Mouse (Mus musculus) testis, adult 2 months (tissue): ENCODE results near the gene Gm16253. TPM values are rescaled to one million over a fixed set of nuclear protein-coding genes. Genes with fewer than 3 reads are reported as not detected.

Experiments used
- H3K27ac ChIP-seq: fragments of 200-500 bp; 2 replicates; pipeline ENCODE4 v1.5.1; 2012; ENCODE audit warnings: low read depth, low read length; ENCODE audit not compliant: control insufficient read depth, insufficient read depth
- H3K27me3 ChIP-seq: fragments of 200-500 bp; 2 replicates; pipeline ENCODE4 v1.6.1; 2012; ENCODE audit warnings: mild to moderate bottlenecking, low read length, moderate library complexity; ENCODE audit not compliant: control insufficient read depth, insufficient read depth
- H3K36me3 ChIP-seq: fragments of 200-500 bp; 2 replicates; pipeline ENCODE4 v1.6.1; 2012; ENCODE audit warnings: mild to moderate bottlenecking, low read length; ENCODE audit not compliant: control insufficient read depth, insufficient read depth
- H3K4me1 ChIP-seq: fragments of 200-500 bp; 2 replicates; pipeline ENCODE4 v1.6.1; 2012; ENCODE audit warnings: low read length; ENCODE audit not compliant: control insufficient read depth, insufficient read depth
- H3K4me3 ChIP-seq: fragments of 200-500 bp; 2 replicates; pipeline ENCODE4 v1.5.1; 2012; ENCODE audit warnings: low read depth, mild to moderate bottlenecking, low read length, moderate library complexity, mixed read lengths; ENCODE audit not compliant: control insufficient read depth
- CTCF ChIP-seq: fragments of 200-500 bp; IDR thresholded peaks from 2 replicates; pipeline ENCODE4 v1.5.1; 2012; ENCODE audit warnings: low read depth, mild to moderate bottlenecking, inconsistent platforms, low read length, moderate library complexity; ENCODE audit not compliant: control insufficient read depth, insufficient read depth, insufficient replicate concordance
- POLR2A ChIP-seq: fragments of 200-500 bp; IDR thresholded peaks from 2 replicates; pipeline ENCODE4 v1.6.1; 2012; ENCODE audit warnings: low read depth, mild to moderate bottlenecking, inconsistent platforms, low read length, moderate library complexity; ENCODE audit not compliant: control insufficient read depth
- polyA plus RNA-seq: library from polyadenylated mRNA; depleted of rRNA; stranded (reverse); fragments of >200 nt; gene quantifications from 2 replicates; pipeline ENCODE4 v1.2.3, GENCODE M21; 2012

Gene Gm16253
- polyA plus RNA-seq, 1 experiment, result not detected

DNA sequence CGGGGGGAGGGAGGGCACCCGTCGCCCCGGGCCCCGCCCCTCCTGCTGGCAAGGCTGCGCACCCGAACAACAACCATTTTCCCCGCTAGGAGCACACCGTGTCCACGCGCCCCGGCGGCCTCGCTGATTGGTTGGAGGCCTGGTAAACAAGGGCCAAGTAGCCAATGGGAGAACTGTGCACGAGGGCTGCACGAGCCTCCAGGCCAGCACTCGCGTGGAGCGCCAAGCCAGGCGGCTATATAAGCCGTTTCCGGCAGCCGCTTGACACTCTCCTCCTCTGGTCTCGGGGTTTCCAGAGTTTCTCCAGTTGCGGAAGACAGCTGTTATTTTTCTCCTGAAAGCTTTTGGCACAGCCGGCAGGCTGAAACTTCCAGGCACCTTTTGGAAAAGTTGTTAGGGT is 19.1 kb upstream of the Gm16253 start, which contains the start of gene Txnip:
Gene Txnip (plus strand): TSS at position 264 of the 400 bp plus-strand sequence.
- TF ChIP-seq POLR2A (peak; percentile 99), CTCF (peak; percentile 24; the same call in 1 of the 2 replicates)
- Histone ChIP-seq H3K4me1 (peaks cover 6% of the 10 kb centered on the region), H3K4me3 (peak within 1 kb of the TSS; percentile 84), H3K27me3 (no peaks in the 10 kb centered on the region), H3K27ac (peak within 1 kb of the TSS; percentile 95), H3K36me3 (peaks cover 5% of the 10 kb centered on the region)

GRCm38 (mm10) chr3:96558159-96558558 is 18.6 kb upstream of the Gm16253 start:
- Histone ChIP-seq H3K27ac (peak overlapping the region; percentile 77), H3K4me1 (peaks cover 6% of the 10 kb centered on the region), H3K36me3 (peaks cover 5% of the 10 kb centered on the region), H3K4me3 (peak overlapping the region; percentile 84), H3K27me3 (no peaks in the 10 kb centered on the region)
- TF ChIP-seq CTCF (no peak), POLR2A (no peak; the same call in 1 of the 2 replicates)

- H3K36me3 ChIP-seq, result peaks cover 5% of the 10 kb centered on the region
- H3K27me3 ChIP-seq, result no peaks in the 10 kb centered on the region
- H3K4me1 ChIP-seq, result peaks cover 6% of the 10 kb centered on the region
- peak overlapping the region; percentile 19 for H3K27ac ChIP-seq
- no peak for TF ChIP-seq POLR2A
- TF ChIP-seq CTCF, result no peak
- peak overlapping the region; percentile 63 for H3K4me3 ChIP-seq
Observed at GRCm38 (mm10) chr3:96558668-96559196, 18.1 kb upstream of the Gm16253 start.

DNA sequence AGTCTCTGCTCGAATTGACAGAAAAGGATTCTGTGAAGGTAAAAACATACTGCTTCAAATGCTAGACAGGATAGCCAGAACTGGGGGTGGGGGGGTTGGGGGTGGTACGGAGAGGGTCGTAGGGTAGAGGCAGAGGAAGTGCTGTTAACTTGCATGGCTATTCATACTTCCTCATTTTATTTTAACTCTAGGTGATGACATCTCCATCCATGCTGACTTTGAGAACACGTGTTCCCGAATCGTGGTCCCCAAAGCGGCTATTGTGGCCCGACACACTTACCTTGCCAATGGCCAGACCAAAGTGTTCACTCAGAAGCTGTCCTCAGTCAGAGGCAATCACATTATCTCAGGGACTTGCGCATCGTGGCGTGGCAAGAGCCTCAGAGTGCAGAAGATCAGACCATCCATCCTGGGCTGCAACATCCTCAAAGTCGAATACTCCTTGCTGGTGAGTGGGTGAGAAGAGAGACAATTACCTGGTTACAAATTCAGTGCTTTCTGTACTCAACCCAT is 17.3 kb upstream of the Gm16253 start:
- no peak for TF ChIP-seq CTCF
- TF ChIP-seq POLR2A, result peak; percentile 14; the same call in 1 of the 2 replicates
- Histone ChIP-seq H3K27me3 (no peaks in the 10 kb centered on the region), H3K4me1 (peaks cover 6% of the 10 kb centered on the region), H3K4me3 (peak overlapping the region; percentile 70), H3K36me3 (peaks cover 5% of the 10 kb centered on the region), H3K27ac (peak overlapping the region; percentile 9; the same call in 1 of the 2 replicates)

- H3K4me3 ChIP-seq, result peak overlapping the region; percentile 70
- H3K4me1 ChIP-seq, result peaks cover 6% of the 10 kb centered on the region
- TF ChIP-seq CTCF (no peak), POLR2A (no peak)
- peaks cover 5% of the 10 kb centered on the region for H3K36me3 ChIP-seq
- H3K27ac ChIP-seq, result peak overlapping the region; percentile 69
- H3K27me3 ChIP-seq, result no peaks in the 10 kb centered on the region
Observed at GRCm38 (mm10) chr3:96559911-96560850, 16.6 kb upstream of the Gm16253 start.

GRCm38 (mm10) chr3:96560881-96561668 is 15.7 kb upstream of the Gm16253 start:
- TF ChIP-seq CTCF (no peak), POLR2A (no peak)
- H3K4me1 ChIP-seq, result peaks cover 6% of the 10 kb centered on the region

More at GRCm38 (mm10) chr3:96560881-96561668, 15.7 kb upstream of the Gm16253 start:
- peaks cover 5% of the 10 kb centered on the region for H3K36me3 ChIP-seq
- no peaks in the 10 kb centered on the region for H3K27me3 ChIP-seq
- peak overlapping the region; percentile 36; the same call in 1 of the 2 replicates for H3K27ac ChIP-seq
- H3K4me3 ChIP-seq, result peak overlapping the region; percentile 70
